Mouse (Mus musculus) liver, adult 2 months (tissue): ENCODE measurements around the gene Zfp444.

Experiments used
- CTCF ChIP-seq: fragments of 200-500 bp; IDR thresholded peaks from 2 replicates; pipeline ENCODE4 v1.5.1; 2011; ENCODE audit warnings: low read depth, low read length, control low read depth
- POLR2A ChIP-seq: fragments of 200-500 bp; IDR thresholded peaks from 2 replicates; pipeline ENCODE4 v1.6.1; 2011; ENCODE audit warnings: low read length, control low read depth; ENCODE audit not compliant: insufficient read depth; ENCODE audit errors: extremely low read depth

DNA sequence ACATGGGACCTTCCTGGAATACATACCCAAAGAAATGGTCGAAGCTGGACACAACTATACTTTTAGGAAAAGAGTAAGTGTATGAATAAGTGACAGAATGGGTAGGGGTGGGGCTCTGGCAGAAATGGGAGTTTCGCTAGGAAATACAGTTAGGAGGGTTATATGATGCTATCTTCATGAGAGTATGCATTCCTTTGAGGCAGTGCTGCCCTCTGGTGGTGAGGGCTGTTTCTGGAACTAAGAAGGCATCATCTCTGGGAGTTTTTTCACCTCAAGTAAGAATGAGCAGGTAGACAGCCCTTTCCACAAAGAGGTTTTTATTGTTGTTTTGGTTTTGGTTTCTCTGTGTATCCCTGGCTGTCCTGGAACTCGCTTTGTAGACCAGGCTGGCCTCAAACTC lies 19.4 kb downstream of the Zfp444 start:
- TF ChIP-seq CTCF, result peak; percentile 65
- no peak for TF ChIP-seq POLR2A
